Mouse (Mus musculus) embryonic facial prominence, embryonic 13.5 days (tissue): Measurements from ENCODE around the gene Sos2. TPM values are rescaled to one million over a fixed set of nuclear protein-coding genes. Genes with fewer than 3 reads are reported as not detected.

Experiments
- microRNA-seq: library from miRNA; unstranded; fragments of <30 nt; microRNA quantifications from one replicate; pipeline ENCODE4, GENCODE M21; 2016
- polyA plus RNA-seq: library from polyadenylated mRNA; unstranded; fragments of >200 nt; fragmentation: Nextera tagmentation; extraction: Ambion mirVana; gene quantifications from 2 replicates; pipeline ENCODE4 v1.2.1, GENCODE M21; 2015

The Sos2 gene
- polyA plus RNA-seq, 1 experiment from 2014 or later = 12.9 TPM

Small RNA genes within 50 kb of the gene (microRNA-seq; reads per million reads assigned to microRNA genes)
- gene Gm23018 = not detected

Other genes starting within 250 kb of the Sos2 start
- gene Vcpkmt, start 98.8 kb downstream of the Sos2 start, polyA plus RNA-seq = 30.8 and 36.9 TPM in 2 replicates
- 16.8 and 17.5 TPM in 2 replicates for gene L2hgdh, start 43.0 kb upstream of the Sos2 start, polyA plus RNA-seq
- gene Atp5s, start 43.1 kb upstream of the Sos2 start, polyA plus RNA-seq = 30.4 and 39.3 TPM in 2 replicates
- 1.7 and 2.7 TPM in 2 replicates for gene Cdkl1, start 109.4 kb upstream of the Sos2 start, polyA plus RNA-seq
- gene Atl1, start 210.8 kb upstream of the Sos2 start, polyA plus RNA-seq = 5.5 and 6.6 TPM in 2 replicates
- gene Map4k5, start 211.3 kb upstream of the Sos2 start, polyA plus RNA-seq = 39.5 and 46.3 TPM in 2 replicates